Comparison of ENCODE assay signal across 15 mouse cellular contexts in the genomic region with DNA sequence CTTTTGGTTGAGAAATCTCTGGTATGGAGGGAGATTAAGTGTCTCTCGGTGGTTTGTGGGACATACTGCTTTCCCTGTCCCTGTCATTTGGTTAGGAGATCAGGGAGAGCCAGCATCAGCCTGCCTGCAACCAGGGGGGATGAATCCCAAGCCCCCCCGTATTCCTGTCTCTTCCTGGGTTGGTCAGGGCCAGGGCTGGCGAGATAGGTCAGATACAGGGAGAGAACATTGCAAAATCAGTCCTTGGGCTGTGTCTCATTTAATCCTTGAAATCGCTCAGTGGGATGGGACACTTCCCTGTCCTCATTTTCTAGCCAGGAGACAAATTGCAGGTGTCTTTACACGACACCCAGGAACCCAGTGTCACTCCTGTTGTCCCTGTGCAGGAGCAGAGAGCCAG. TPM values are rescaled to one million over a fixed set of nuclear protein-coding genes. Genes with fewer than 3 reads are reported as not detected.
"Had no signal": no experiment of that assay in that cellular context is flagged by ENCODE, and none has a peak within 500 bp of the region (broad histone marks: within the 10 kb centered on the region; RNA-seq: fewer than 3 reads in every experiment).

No protein-coding gene starts in this region.

- H3K36me3 ChIP-seq: liver, embryonic 12.5 days; midbrain, embryonic 10.5 days; midbrain, embryonic 15.5 days; neural tube, embryonic 13.5 days had no signal

- H3K27me3 ChIP-seq: midbrain, embryonic 15.5 days; neural tube, embryonic 13.5 days had no signal

- DNase-seq: kidney, postnatal 36 days; layer of hippocampus, adult 9-11 months; layer of hippocampus, postnatal 36 days; lung, embryonic 14.5 days; lung, postnatal 10 days; lung, postnatal 4 days; right cerebral cortex, adult 18-20 months; right cerebral cortex, postnatal 25 days; thymus, postnatal 36 days had no signal

- H3K9me3 ChIP-seq: liver, embryonic 12.5 days; midbrain, embryonic 15.5 days had no signal

- ATAC-seq: liver, embryonic 12.5 days; midbrain, embryonic 15.5 days had no signal

- H3K9ac ChIP-seq: liver, embryonic 12.5 days; lung, embryonic 14.5 days; midbrain, embryonic 15.5 days; neural tube, embryonic 13.5 days had no signal

- H3K4me3 ChIP-seq: liver, embryonic 12.5 days; midbrain, embryonic 10.5 days; midbrain, embryonic 15.5 days; neural tube, embryonic 13.5 days had no signal

- H3K4me2 ChIP-seq: liver, embryonic 12.5 days; lung, embryonic 14.5 days; midbrain, embryonic 15.5 days; neural tube, embryonic 13.5 days had no signal

- H3K27ac ChIP-seq: kidney, postnatal 0 days; liver, embryonic 12.5 days; midbrain, embryonic 10.5 days; midbrain, embryonic 15.5 days; neural tube, embryonic 13.5 days had no signal

- H3K4me1 ChIP-seq: midbrain, embryonic 15.5 days; neural tube, embryonic 13.5 days had no signal

RNA-seq across cellular contexts. Expression of gene Gm20431, which starts 38.7 kb away (rescaled TPM):
- polyA plus RNA-seq: liver, embryonic 16.5 days had no signal
